Comparison of ENCODE assay signal across 21 mouse cellular contexts in the genomic region with DNA sequence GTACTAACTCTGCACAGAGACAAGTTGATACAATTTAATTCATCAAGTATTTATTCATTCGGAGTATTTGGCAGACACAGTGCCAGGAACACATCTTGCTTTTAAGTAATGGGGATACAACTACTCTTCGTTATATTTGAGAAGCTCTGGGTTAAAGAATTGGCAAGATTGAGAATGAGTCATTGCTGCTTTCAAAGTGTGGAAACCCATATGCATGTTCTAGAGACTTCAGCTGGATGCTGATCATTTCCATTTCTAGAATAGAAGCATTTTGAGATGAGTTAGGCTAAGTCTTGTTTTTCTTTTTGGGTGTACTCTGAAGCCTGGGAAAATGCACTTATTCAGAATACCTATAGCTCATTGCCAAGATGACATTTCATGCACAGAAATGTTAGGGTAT.
DNase-seq lines count a peak whose midpoint lies in the region; TF ChIP-seq lines count a peak whose summit lies in the region.
"Had no signal": no experiment of that assay in that cellular context is flagged by ENCODE, and none has a peak within 500 bp of the region (broad histone marks: within the 10 kb centered on the region; RNA-seq: fewer than 3 reads in every experiment).

No protein-coding gene starts in this region.

- DNase-seq in layer of hippocampus, adult 2 months (ENCODE audit: low spot score in 2 of 2) = peak; percentile 10 to 40
- DNase-seq in layer of hippocampus, adult 9-10 months (ENCODE audit: low spot score) = no peak
- no peak for DNase-seq in left cerebral cortex, adult 2 months (ENCODE audit: extremely low spot score in 1 of 2, low spot score in 2 of 2)
- no peak for DNase-seq in left cerebral cortex, postnatal 36 days (ENCODE audit: low spot score in 2 of 2)
- DNase-seq in telencephalon, adult 2 months (ENCODE audit: low read depth, low spot score) = peak; percentile 82
- no peak for DNase-seq in cerebellum, postnatal 25 days
- DNase-seq: adrenal gland, adult 2 months; adrenal gland, postnatal 14 days; cerebellum, adult 11-12 months; cerebellum, adult 8-10 months; cerebellum, postnatal 10 days; gastrocnemius, postnatal 25 days; heart, adult 18-20 months; heart, postnatal 10 days; heart, postnatal 36 days had no signal

- TF ChIP-seq CTCF in layer of hippocampus, adult 2 months (conservative IDR thresholded peaks at IDR 0.05) = no peak
- no peak for TF ChIP-seq CTCF in left cerebral cortex, adult 2 months (IDR thresholded peaks at IDR 0.05)

- no peak overlapping the region for H3K27ac ChIP-seq in layer of hippocampus, adult 2 months
- peak overlapping the region; percentile 54 for H3K27ac ChIP-seq in left cerebral cortex, adult 2 months
- H3K27ac ChIP-seq: forebrain, embryonic 10.5 days; forebrain, embryonic 13.5 days; heart, embryonic 15.5 days; hindbrain, embryonic 10.5 days; hindbrain, embryonic 13.5 days had no signal

- intact Hi-C loops in left cerebral cortex, adult 2 months (cut with DNase I) = loop anchor here (1.0 kb wide), 1 partner anchor 101 kb away; a partner anchor contains a TSS
- intact Hi-C loops in left cerebral cortex, postnatal 36 days (cut with DNase I) = no loop called here

- no peak overlapping the region for H3K4me3 ChIP-seq in layer of hippocampus, adult 2 months
- no peak overlapping the region for H3K4me3 ChIP-seq in left cerebral cortex, adult 2 months
- H3K4me3 ChIP-seq: forebrain, embryonic 10.5 days; forebrain, embryonic 13.5 days; heart, embryonic 12.5 days; heart, embryonic 15.5 days; hindbrain, embryonic 10.5 days; hindbrain, embryonic 13.5 days had no signal

Comparison
In these comparisons a context has a peak if more than half of its experiments do, and no peak if none do; other contexts are left out.
1. DNase-seq: peak in layer of hippocampus, adult 2 months (2 of 2) and telencephalon, adult 2 months (single experiment); none in layer of hippocampus, adult 9-10 months (single experiment), left cerebral cortex, adult 2 months (0 of 2), left cerebral cortex, postnatal 36 days (0 of 2) and cerebellum, postnatal 25 days (0 of 2).